Mouse (Mus musculus) right cerebral cortex, adult 2 months (tissue): ENCODE results near the gene AC134908.4.

Experiments
- DNase-seq, 2 experiments: peaks; one replicate each; pipeline ENCODE4 v3.0.0; 2021 to 2022; ENCODE audit warnings: low spot score in 2 of 2

The AC134908.4 gene

DNA sequence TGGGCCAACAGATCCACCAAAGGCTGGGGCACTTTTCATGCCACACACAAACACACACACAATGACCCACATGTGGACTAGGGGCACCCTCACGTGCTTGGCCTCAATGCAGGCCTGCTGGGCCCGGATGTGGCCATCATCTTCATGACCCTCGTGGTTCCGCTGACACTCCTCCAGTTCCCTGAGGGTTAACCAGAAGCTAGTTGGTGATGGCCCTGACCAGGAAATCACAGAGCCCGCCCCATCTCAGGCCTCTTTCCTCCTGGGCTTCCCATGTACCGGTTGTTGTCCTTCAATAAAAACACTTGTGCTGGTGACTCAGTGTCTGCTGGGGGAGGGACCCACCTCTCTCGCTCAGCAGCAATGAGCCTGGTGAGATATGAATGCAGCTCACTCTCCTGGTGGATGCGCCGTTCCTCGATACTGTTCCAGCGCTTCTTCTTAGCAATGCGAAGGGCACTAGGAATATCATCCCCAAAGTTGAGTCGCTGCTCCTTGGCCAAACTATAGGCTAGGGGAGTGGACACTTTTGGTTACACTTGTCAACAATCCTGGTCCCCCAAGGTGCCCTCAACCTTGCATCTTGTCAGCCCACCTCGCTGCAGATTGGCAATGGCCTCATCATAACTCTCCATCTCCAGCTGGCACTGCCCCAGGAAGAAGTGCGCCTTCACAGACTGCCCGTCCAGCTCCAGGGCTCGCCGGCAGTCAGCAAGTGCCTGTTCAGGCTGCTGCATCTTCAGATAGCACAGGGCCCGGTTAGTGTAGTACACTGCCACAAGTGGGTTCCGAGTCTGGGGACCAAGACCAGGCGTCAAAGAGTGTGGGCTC, 36.2 kb upstream of the AC134908.4 start:
- no peak for DNase-seq

GRCm38 (mm10) chr17:25830806-25831431, 35.5 kb upstream of the AC134908.4 start:
- no peak for DNase-seq

GRCm38 (mm10) chr17:25830200-25830753, 34.8 kb upstream of the AC134908.4 start:
- DNase-seq, result no peak

GRCm38 (mm10) chr17:25829558-25830017, 34.1 kb upstream of the AC134908.4 start:
- no peak for DNase-seq

DNA sequence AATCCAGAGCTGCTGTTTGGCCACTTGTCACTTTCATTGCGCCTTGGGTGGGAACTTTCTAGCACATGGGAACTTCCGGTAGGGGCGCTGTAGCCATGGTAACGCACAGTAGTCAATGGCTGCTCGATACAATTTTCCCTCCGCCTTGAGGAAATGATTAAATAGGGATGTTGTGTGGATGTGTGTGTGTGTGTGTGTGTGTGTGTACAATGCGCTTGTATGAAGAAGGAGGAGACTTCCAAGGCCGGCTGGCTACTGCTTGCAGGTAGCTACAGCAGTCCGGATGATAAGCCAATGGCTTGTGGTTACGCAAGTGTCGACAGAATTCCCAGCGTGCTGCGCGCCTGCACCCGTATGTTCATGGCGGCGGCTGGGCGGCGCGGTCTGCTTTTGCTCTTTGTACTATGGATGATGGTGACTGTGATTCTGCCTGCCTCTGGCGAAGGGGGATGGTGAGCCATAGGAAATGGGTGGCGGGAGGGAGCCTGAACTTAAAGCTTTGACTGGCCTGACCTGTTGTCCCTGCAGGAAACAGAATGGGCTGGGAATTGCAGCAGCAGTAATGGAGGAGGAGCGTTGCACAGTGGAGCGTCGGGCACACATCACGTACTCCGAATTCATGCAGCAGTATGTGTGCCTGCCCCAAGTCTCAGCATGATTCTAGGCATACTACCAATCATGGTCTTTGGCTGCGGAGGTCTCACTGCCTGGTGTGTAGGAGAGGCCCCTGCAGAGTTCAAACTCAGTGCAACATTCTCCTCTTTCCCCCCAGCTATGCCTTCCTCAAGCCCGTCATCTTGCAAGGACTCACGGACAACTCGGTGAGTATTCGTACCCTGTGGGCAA, 33.5 kb upstream of the AC134908.4 start, which contains the start of gene Jmjd8:
Gene Jmjd8, plus strand, starts transcription at position 156 of the 846 bp plus-strand sequence.
- DNase-seq, result peak; percentile 84 to 89

GRCm38 (mm10) chr17:25828223-25828594, 32.8 kb upstream of the AC134908.4 start:
- no peak for DNase-seq

DNA sequence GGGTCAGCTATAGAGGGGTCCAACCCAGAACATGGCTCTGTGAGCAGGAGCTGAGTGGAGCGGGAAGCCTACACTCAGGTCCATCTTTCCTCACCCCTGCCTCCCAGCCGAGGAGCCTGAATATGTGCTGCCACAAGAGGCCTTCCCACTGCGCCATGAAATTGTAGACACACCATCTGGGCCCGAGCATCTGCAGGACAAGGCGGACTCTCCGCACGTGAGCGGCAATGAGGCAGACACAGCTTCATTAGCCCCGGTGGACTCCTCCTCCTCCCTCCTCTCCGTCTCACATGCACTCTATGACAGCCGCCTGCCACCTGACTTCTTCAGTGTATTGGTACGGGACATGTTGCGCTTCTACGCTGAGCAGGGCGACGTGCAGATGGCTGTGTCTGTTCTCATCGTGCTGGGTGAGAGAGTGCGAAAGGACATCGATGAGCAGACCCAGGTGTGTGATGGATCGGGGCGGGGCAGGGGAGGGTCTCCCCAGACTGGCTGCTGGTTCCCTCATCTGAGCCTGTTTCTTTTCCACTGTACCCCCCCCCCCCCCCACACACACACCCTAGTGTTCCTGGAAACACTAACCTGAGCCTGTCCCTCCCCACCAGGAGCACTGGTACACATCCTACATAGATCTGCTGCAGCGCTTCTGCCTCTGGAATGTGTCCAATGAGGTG, 32.2 kb upstream of the AC134908.4 start:
- DNase-seq, result no peak

DNA sequence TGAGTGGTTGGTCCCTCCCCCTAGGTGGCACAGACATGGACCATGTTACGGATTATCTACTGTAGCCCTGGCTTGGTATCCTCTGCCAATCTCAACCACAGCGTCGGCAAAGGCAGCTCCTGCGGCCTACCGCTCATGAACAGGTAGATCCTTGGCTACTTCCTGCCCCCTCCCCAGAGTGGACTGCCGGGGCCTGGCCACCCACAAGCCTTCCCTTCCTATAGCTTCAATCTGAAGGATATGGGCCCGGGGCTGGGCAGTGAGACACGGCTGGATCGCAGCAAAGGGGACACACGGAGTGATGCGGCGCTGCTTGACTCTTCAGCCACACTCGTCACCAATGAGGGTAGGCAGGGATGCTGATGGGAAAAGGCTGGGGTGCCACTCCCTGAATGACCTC, 31.6 kb upstream of the AC134908.4 start:
- DNase-seq, result no peak

GRCm38 (mm10) chr17:25825984-25826570, 30.6 kb upstream of the AC134908.4 start:
- no peak for DNase-seq

GRCm38 (mm10) chr17:25825311-25825710, 29.9 kb upstream of the AC134908.4 start:
- no peak for DNase-seq

DNA sequence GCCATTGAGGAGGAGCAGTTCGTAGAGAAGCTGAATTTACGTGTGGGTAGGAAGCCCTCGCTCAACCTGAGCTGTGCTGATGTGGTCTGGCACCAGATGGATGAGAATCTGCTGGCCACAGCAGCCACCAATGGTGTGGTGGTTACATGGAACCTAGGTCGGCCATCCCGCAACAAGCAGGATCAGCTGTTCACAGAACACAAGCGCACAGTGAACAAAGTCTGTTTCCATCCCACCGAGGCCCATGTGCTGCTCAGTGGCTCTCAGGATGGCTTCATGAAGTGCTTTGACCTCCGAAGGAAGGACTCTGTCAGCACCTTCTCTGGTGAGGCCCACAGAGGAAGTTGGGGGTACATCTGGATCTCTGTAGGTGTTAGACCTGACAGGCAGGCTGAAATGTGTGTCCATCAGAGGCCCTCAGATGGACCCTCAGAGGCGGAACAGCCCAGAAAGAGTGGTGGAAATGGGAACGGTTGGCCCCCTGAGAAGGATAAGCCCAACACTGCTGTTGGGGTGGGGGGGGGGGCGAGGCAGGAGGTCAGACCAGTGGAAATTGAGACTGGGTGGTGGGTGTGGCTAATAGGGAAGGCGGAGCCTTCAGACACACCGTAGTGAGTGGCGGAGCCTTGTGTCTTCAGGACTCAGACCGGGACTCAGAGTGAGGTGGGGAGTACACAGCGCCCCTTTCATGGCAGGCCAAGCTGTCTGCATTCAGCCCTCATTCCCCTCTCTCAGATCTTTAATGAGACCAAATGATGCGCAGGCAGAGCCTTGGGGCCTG, 29.1 kb upstream of the AC134908.4 start:
- no peak for DNase-seq

- peak; percentile 85 to 86 for DNase-seq
Observed at GRCm38 (mm10) chr17:25823452-25823851, 28.0 kb upstream of the AC134908.4 start, which contains the start of gene Wdr24. Wdr24 (plus strand) TSS chr17:25823627.

- DNase-seq, result no peak
Observed at GRCm38 (mm10) chr17:25818851-25819780, 23.7 kb upstream of the AC134908.4 start.

GRCm38 (mm10) chr17:25817662-25818061, 22.2 kb upstream of the AC134908.4 start:
- no peak for DNase-seq

DNA sequence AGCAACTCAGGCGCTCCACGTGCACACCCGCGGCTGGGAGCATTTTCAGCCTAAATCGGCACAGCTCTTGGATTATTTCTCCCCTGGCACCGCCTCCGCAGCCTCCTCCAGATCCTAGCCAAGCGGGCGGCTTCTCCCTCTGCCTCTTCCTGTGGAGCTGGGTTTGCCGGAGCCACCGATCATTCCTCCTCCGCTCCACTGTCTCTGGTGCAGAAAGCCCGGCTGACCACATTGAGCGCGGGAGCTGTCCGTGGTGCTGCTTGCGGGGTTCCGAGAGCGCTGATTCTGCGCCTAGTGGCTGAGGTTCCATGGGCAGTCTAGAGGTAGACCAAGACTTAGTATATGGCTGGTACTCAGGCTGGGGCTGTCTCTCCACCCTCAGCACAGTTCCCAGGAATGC, 18.0 kb upstream of the AC134908.4 start:
- peak; percentile 89 to 94 for DNase-seq

DNA sequence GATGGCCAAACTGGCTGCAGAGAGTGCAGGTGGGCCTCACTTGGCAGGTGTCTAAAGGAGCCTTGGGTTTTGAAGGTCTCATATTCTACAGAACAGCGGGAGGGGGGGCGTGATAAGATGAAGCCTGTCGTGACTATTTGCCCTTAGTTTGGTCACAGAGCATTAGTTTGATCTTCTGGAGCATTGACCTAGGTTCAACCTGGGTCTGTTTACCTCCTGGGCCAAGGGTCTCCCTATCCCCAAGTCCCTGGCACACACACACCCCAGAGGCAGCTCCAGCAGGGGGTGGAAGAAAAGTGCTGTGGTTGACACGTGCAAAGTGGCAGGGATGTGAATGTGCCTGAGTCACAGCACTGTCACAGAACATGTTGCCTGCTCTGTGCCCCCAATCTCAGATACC, 15.4 kb upstream of the AC134908.4 start:
- no peak for DNase-seq

DNA sequence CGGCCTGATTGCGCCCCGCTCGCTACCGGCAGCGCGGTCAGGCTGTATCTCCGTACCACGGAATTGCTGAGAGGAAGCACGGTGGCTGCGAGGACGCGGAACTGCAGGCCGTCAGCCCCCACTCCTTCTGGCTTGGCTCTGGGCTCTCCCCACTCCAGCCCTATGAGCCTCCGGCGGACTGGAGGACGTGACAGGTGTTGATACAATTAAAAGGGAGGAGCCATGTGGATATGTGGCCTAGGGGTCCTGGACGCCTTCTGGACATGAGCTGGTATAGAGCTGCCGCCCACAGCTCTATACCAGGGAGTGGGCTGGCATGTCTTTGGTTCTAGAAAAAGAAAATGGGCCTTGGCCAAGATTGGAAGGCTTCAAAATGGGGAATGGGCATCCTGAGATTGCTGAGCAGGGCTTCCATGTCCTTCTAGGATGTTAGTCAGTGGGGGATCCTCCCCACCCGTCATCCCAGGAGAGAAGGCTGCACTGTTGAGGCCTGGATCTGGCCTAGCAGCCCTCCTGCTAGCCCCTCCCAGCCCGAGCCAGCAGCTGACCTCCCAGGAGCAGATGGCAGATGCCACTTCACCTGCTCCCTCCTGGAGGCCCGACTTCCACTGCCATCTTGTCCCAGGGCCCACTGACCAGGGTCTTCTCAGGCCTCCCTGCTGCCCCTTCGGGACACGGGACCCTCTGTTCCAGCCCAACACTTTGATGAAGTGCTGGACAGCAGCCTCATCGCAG, 14.3 kb upstream of the AC134908.4 start:
- peak in 1 of 2 experiments; percentile 61 for DNase-seq
